Mouse (Mus musculus) bone marrow macrophage, adult 2 months (primary cell): ENCODE measurements around the gene Pla2g4b. TPM values are rescaled to one million over a fixed set of nuclear protein-coding genes. Genes with fewer than 3 reads are reported as not detected.

ENCODE experiments used
- H3K27ac ChIP-seq: 2 replicates; pipeline ENCODE4 v1.5.1; 2012; ENCODE audit warnings: low read depth, low read length; ENCODE audit not compliant: insufficient read depth
- H3K4me1 ChIP-seq: 2 replicates; pipeline ENCODE4 v1.6.1; 2012; ENCODE audit warnings: low read length; ENCODE audit not compliant: control insufficient read depth, insufficient read depth
- H3K4me3 ChIP-seq: 2 replicates; pipeline ENCODE4 v1.5.1; 2012; ENCODE audit warnings: mild to moderate bottlenecking, low read length, moderate library complexity; ENCODE audit not compliant: insufficient read depth
- CTCF ChIP-seq: IDR thresholded peaks from 2 replicates; pipeline ENCODE4 v1.5.1; 2012; ENCODE audit warnings: low read depth, mild to moderate bottlenecking, low read length, moderate library complexity
- POLR2A ChIP-seq: IDR thresholded peaks from 2 replicates; pipeline ENCODE4 v1.6.1; 2012; ENCODE audit warnings: mild to moderate bottlenecking, low read depth, low read length, borderline replicate concordance
- polyA plus RNA-seq: library from polyadenylated mRNA; stranded (reverse); fragments of >200 nt; gene quantifications from 2 replicates; pipeline ENCODE4 v1.2.4, GENCODE M21; 2012; ENCODE audit not compliant: missing spikeins, insufficient read depth, insufficient read length

The Pla2g4b gene
- polyA plus RNA-seq, 1 experiment, result 1.4 TPM

- Histone ChIP-seq H3K4me3 (no peak overlapping the region), H3K27ac (no peak overlapping the region), H3K4me1 (no peaks in the 10 kb centered on the region)
- TF ChIP-seq POLR2A (no peak), CTCF (no peak)
Measured at GRCm38 (mm10) chr2:120059466-120059865, 26.2 kb downstream of the Pla2g4b start.

GRCm38 (mm10) chr2:120060190-120060589, 27.0 kb downstream of the Pla2g4b start:
- Histone ChIP-seq H3K4me3 (no peak overlapping the region), H3K4me1 (no peaks in the 10 kb centered on the region), H3K27ac (no peak overlapping the region)
- TF ChIP-seq POLR2A, result no peak
- TF ChIP-seq CTCF, result no peak

GRCm38 (mm10) chr2:120060651-120061050, 27.4 kb downstream of the Pla2g4b start:
- Histone ChIP-seq H3K27ac (no peak overlapping the region), H3K4me3 (no peak overlapping the region), H3K4me1 (no peaks in the 10 kb centered on the region)
- no peak for TF ChIP-seq POLR2A
- no peak for TF ChIP-seq CTCF

GRCm38 (mm10) chr2:120062248-120062647, 29.0 kb downstream of the Pla2g4b start:
- H3K27ac ChIP-seq, result no peak overlapping the region
- no peak for TF ChIP-seq CTCF
- TF ChIP-seq POLR2A, result no peak
- no peaks in the 10 kb centered on the region for H3K4me1 ChIP-seq
- H3K4me3 ChIP-seq, result no peak overlapping the region

GRCm38 (mm10) chr2:120064639-120065038, 31.4 kb downstream of the Pla2g4b start:
- TF ChIP-seq POLR2A (no peak), CTCF (no peak)
- H3K27ac ChIP-seq, result no peak overlapping the region
- no peak overlapping the region for H3K4me3 ChIP-seq
- no peaks in the 10 kb centered on the region for H3K4me1 ChIP-seq

- Histone ChIP-seq H3K27ac (no peak overlapping the region), H3K4me3 (no peak overlapping the region), H3K4me1 (no peaks in the 10 kb centered on the region)
- TF ChIP-seq CTCF, result no peak
- no peak for TF ChIP-seq POLR2A
Measured at GRCm38 (mm10) chr2:120065243-120065642, 32.0 kb downstream of the Pla2g4b start.

- Histone ChIP-seq H3K27ac (no peak overlapping the region), H3K4me1 (no peaks in the 10 kb centered on the region), H3K4me3 (no peak overlapping the region)
- TF ChIP-seq CTCF (no peak), POLR2A (no peak)
Measured at GRCm38 (mm10) chr2:120066224-120066623, 33.0 kb downstream of the Pla2g4b start.

GRCm38 (mm10) chr2:120068555-120069465, 35.6 kb downstream of the Pla2g4b start:
- 0 out of 2 replicates have a peak, but pooled peaks cover 2% of the 10 kb centered on the region for H3K4me1 ChIP-seq
- no peak overlapping the region for H3K4me3 ChIP-seq
- TF ChIP-seq CTCF (peak; percentile 28), POLR2A (no peak)
- H3K27ac ChIP-seq, result no peak overlapping the region

- Histone ChIP-seq H3K27ac (no peak overlapping the region), H3K4me1 (0 out of 2 replicates have a peak, but pooled peaks cover 2% of the 10 kb centered on the region), H3K4me3 (no peak overlapping the region)
- TF ChIP-seq CTCF (no peak), POLR2A (no peak)
Measured at GRCm38 (mm10) chr2:120069466-120069990, 36.3 kb downstream of the Pla2g4b start.

GRCm38 (mm10) chr2:120074096-120074495, 40.9 kb downstream of the Pla2g4b start:
- Histone ChIP-seq H3K4me3 (no peak overlapping the region), H3K27ac (no peak overlapping the region)
- TF ChIP-seq CTCF, result no peak
- TF ChIP-seq POLR2A, result no peak

More at GRCm38 (mm10) chr2:120074096-120074495, 40.9 kb downstream of the Pla2g4b start:
- 0 out of 2 replicates have a peak, but pooled peaks cover 2% of the 10 kb centered on the region for H3K4me1 ChIP-seq
